Mouse (Mus musculus) adrenal gland, postnatal 4 days (tissue): ENCODE data around the gene Abcc3. TPM values are rescaled to one million over a fixed set of nuclear protein-coding genes. Genes with fewer than 3 reads are reported as not detected.

ENCODE experiments used
- DNase-seq, 2 experiments: peaks; one replicate each; pipeline ENCODE4 v3.0.0; 2021 to 2022; ENCODE audit warnings: low spot score in 2 of 2, mixed read lengths in 2 of 2
- total RNA-seq, 2 experiments: library from RNA; stranded (reverse); gene quantifications; 2 replicates each; pipeline ENCODE4 v1.2.3; 2021

Gene Abcc3
- total RNA-seq, 2 experiments from 2014 or later = 7.9 to 11.7 TPM

DNA sequence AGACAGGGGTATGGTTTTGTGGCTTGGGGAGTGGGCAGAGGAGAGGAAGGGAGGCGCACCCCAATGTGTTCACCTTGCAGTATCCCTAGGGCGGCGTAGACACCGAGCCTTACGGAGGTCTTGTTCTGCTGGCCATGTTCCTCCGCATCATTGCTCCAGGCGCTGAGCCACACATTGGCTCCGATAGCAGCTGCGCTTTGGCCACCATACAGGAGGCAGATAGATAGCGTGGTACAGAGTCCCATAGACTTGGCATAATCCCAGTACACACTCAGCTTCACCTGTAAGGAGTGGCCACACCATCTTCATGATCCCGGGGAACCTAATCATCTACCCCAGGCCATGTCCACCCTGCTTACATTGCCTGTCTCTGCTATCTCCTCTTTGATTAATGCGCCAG, 33.6 kb downstream of the Abcc3 start:
- no peak for DNase-seq

DNA sequence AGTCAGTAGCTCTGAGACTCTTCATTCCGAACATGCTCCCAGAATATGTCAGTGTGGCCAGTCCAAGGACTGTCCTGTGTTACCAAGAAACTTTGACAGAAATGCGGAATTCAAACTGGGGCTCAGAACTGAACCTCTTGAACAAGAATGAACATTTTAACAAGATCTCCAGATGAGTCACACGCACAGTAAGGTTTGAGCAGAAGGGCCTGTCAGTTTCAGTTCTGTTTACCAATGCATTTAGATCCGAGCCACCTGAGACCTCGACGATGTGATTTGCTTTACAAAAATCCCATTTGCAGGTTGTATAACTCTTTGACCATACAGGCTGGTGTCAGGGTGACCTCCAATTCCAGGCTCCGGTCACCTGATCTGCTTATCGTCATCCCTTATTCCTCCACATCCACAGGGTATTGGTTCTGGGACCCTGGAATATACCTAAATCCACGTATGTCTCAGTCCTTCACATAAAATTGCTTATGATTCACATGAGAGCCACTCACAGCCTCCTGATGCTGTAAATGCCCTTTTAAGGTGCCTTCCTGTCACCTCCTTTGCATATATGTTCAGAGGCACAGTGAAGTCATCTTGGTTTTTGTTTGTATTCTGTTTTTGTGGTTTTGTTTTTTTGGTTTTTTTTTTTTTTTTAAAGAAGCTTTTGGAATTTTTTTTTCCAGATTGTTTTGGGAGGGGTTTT, 37.1 kb downstream of the Abcc3 start:
- DNase-seq = no peak

DNA sequence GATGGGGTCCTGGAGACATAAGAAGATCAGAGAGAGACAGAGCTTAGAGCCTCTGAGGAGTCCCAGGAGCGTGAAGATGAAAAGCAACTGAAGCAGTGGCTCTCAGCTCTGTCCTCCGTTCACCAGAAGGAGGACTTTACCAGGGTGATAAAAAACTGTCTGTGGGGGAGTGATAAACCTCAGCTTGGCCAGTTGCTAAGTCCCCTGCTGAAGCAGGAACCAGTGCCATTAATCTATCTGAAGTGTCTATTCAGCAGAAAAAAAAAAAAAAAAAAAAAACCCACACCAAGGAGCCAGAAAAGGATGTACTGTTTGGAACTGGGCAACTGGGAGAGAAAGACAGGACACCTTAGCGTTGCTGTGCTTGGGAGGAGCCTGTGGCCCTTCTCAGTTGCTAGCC, 41.7 kb downstream of the Abcc3 start:
- DNase-seq = no peak

DNA sequence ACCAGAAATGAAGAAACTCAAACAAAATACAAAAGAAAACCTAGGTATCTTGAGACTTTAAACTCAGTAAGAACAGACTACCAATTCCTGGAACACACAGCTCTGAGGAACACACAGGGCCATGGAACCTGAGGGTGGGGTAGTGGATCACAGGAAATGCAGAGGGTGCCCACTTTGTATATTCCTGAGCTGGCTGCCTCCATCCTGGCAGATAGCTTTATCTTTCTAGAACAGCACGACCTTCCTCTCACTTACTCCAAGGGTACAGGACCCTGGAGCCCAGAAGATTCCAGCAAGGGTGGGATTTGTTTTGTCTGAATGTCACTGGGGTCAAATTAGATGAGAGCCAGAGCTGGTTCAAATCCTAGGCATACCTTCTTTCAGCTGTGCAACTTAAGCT, 42.5 kb downstream of the Abcc3 start:
- DNase-seq = no peak

DNA sequence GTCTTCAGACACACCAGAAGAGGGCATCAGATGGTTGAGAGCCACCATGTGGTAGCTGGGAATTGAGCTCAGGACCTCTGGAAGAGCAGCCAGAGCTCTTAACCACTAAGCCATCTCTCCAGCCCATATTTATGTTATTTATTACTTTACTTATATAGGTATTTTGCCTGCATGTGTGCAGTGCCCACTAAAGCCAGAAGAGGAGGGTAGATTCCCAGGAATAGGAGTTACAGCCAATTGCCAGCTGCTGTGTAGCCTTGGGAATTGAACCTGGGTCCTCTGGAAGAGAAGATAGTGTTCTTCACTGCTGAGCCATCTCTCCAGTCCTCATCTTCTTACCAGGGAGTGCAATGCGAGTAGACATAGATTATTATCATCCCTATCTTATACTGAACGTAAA, 43.0 kb downstream of the Abcc3 start:
- DNase-seq = no peak

DNA sequence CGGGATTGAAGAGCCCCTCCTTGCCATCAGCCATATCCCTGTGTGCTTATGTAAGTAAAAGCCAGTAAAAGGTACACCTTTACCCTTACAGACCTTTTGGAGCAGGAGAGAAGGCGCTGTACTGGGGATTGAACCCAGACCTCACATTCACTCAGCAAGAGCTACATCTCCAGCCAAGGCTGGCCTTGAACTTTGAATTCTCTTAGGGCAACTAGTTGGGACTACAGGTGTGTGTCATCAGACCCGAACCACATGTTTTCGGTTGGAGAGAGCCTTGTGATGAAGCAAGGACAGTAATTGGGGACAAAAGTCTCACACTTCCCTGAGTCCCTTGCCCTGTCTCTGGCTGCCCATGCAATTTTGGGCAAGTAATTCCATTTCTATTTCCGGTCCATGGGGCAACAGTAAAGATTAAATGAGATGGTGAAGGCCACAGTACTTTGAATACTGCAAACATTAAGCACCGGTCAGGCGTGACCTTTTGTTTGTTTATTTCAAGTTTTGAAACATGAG, 45.7 kb downstream of the Abcc3 start:
- no peak for DNase-seq

DNA sequence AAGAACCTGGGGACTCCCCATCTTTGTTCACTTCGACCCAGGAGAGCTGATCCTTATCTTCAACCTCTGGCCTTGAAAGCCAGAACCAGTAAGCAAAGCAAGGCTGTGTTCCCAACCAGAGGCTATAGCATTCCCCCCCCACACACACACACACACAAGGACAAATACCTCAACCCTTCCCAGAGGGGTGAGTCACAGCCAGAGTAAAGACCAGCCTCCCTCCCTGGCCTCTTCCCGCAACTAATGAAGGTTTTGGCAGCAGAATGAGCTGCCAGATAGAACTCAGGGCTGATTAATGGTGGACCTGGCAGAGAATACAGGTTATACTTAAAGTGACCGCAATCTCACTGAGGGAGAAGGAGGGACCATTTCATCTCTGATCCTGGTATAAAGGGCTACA, 46.2 kb downstream of the Abcc3 start:
- DNase-seq = peak in 1 of 2 experiments; percentile 39

DNA sequence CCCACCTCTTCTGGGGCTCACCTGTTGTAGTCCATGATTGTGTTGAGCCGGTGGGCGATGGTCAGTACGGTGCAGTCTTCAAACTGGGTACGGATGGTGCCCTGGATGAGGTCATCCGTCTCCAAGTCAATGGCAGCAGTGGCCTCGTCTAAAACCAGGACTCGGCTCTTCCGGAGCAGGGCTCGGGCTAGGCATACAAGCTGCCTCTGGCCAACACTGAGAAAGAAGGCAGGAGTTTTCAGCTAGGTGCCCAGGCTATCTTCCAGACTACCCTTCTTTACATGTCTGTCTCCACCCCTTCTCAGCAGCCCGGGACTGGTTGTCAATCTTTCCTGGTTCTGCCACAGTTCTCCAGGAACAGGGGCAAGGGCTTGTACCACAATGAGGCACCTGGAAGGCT, 46.9 kb downstream of the Abcc3 start:
- no peak for DNase-seq

DNA sequence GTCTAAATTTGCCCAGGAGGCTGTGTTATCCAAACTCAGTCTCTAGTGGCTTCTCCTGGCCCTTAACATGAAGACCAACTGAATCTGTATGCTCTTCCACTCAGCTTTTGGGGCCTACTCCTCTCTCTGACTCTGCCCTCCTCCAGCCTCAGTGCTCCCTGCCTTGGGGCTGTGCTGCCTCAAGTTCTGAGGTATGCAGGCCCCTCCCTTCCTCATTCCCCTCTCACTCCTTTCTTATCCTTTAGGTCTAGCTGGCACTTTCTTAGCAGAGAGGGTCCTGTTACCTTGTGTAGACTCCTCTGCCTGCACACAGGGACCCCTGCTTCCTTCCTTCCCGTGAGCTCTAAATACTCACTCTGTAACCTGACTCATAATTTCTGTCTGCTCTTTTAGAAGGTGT, 48.3 kb downstream of the Abcc3 start:
- no peak for DNase-seq

DNA sequence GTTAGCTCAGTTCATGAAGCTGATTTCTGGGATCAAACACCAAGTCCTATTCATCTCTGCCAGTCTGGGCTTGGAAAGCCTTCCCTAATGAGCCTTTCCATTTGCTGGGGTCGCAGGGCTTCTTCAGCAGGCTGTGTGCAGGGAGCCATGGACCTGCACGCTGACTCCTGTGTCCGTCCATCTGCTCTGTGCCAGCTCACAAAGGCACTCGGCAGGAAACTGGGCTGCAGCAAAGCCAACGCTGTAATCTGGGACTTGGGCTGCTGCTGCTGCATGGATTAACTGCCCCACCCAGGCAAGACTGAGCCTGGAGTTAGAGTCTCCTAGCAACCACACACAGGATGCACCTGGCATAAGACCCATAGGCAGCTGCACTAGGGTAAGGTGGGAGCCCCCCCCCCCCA, 48.8 kb downstream of the Abcc3 start:
- no peak for DNase-seq

DNA sequence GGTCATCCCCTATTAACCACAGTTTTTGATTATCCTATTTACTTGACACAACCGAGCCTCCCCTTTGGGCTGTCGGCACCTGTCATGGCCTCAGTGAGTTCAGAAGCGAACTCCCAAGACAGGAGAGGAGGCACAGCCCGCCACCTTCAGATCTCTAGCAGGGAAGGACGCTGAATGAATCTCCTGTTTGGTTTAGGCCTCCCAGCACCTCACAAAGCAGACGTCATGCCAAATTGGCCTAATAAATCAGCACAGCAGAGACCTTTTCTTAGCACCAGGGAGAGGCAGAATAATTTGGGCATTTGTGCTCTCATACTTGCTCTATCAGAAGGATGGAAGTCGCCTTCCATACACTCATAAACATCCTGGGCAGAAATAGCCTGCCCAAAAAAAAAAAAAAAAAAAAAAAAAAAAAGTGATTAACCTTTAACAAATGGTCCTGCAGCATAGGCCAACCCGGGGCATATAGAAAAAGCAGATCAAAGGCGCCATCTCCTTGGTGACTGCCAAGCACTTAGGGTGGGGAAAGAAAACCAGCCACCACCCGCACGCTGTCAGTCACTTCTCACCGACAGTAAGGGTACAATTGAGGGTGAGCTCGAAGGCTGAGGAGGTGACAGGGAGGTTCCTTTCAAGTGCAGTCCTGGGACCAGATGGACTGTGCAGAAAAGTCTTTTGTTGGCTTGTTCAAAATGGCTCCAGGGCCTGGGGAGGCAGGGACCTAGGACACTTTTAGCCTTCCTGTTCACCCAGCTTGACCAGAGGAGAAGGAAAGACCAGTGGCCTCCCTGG, 50.5 kb downstream of the Abcc3 start:
- no peak for DNase-seq

DNA sequence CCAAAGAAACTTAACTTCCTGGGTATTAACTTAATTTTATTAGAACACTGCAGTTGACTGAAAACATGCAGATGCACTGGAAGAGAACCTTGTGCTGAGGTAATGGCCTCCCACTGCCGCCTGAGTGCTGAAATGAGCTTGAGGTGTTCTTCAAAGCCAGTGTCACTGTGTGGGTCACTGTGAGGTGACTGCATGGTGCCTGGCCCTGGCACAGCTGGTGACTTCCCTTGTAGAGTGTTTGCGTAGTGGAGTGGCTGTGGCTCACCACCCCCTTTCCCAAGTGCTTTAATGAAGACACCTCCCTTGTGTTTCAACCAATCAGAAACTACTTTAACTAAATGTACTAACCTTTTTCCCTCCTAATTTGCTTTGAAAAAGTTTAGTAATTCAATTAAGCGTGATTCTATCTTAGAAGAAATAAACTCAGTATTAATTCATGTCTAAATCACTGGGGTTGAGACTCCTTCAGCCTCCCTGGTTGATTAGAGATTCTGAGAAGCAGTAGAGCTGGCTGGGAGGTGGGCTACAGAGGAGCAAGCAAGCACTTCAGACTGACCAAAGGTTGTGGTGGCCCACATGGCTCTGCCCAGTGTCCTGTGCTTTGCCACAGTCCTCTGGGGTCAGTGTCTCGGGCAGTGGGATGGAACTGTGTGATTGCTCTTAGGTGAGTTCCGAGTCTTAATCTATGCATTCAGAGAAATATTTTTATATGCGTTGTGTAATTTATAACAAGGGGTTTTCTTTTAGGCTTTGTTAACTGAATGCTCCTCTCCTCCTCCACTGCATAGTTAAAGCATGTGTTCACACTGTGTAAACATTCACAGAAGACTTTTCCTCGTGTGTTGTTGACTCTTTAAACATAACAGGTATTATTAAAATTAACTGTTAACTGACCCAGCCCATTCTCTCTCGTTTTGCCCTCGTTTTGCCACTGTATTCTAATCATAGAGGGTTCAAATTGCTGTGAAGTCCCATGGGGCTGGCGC, 51.6 kb downstream of the Abcc3 start:
- DNase-seq = no peak

DNA sequence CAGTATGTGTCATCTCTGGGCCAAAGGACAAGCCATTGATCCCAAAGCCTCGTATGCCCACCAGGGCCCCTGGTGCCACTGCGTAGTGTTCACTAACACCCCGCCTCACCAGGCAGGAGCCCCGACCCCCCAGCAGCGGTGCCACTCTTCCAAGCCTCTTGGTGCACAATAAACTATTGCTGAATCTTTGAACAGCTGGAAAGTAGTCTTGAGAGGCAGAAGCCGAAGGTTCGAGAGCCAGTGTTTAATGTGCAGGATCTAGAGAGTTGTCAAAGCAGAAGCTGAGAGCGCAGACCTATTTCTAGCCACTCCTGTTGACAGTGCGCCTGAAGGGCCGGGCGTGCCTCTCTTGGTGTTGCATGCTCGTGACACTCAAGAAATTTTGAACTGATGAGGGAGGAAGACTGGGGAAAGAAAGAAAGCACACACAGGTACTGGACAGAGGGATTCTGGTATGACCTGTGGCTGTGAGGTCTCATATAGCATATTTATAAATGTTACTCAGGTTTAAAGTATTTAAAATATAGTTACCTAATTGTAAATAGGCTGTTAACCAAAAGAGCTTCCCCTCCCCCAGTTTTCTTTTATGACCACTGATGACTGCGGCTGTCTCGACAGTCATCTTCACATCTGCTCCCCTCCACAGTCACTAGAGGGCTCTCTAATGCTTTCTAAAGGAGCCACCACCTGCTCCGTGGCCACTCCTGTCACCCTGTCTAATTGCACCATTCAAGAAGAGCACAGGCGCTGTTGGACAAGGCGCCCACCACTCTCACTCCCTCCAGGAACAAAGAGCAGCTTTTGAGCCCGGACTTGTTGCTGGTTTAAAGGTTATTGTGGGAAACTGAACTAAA, 52.8 kb downstream of the Abcc3 start:
- DNase-seq = no peak

DNA sequence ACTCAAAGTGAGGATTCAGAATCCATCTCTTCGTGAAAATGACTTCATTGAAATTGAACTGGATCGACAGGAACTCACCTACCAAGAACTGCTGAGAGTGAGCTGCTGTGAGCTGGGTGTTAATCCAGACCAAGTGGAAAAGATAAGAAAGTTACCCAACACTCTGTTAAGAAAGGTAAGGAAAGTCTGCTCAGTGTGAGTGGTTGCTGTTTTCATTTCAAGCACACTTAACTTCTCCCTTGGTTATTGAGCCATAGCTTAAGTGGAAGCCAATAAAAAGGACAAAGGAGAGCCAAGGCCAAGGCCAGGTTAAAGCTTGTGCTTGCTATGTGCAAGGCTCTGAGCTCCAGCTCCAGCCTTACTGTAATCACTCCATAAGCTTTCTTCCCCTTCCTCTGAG, 54.5 kb downstream of the Abcc3 start:
- DNase-seq = no peak

DNA sequence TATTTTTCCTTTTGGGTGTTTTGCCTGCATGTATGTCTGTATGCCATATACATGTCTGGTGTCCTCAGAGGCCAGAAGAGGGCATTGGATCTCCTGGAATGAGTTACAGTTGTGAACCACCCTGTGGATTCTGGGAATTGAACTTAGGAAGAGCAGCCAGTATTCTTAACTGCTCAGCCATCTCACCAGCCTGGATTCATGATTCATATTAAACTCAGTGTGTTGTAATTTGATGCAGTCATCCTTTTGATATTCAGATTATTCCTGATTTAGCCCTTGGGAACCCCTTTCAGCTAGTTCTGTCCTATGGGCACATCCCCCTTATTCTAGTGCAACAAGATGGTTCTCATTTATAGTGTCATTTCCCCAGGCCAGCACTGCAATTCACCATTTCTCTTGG, 56.2 kb downstream of the Abcc3 start:
- DNase-seq = no peak

DNA sequence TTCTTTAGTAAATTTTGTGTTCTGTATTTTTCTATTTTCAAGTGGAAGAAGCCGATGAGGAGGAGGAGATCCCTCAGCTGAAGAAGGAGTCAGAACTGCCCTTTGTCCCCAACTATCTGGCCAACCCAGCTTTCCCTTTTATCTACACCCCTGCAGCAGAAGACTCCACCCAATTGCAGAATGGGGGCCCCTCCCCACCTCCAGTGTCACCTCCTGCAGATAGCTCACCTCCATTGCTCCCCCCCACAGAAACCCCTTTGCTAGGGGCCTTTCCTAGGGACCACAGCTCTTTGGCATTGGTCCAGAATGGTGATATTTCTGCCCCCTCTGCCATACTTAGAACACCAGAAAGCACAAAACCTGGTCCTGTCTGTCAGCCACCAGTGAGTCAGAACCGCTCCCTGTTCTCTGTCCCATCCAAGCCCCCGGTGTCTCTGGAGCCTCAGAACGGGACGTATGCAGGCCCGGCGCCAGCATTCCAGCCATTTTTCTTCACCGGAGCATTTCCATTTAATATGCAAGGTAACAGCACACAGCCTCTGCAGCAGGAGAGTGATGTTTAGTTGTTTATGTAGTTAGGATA, 58.3 kb downstream of the Abcc3 start:
- DNase-seq = no peak

DNA sequence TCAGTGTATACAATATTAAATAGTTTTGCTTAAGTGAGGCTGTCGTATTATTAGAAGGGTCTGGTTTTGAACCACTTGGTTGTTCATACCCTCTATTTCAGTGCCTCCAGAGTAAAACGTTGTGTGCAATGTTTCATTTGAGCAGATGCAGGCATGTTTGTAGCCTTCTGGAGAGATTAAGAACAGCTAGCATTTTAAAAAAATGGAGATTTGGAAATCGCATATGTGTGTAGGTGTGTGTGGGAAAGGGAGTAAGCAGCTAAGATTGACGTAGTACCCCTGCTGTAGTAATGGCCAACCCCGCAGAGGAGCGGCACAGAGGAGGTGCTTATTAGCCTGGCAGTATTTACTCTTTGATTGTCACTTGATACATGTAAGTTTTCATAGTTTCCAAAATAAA, 60.1 kb downstream of the Abcc3 start:
- DNase-seq = no peak

DNA sequence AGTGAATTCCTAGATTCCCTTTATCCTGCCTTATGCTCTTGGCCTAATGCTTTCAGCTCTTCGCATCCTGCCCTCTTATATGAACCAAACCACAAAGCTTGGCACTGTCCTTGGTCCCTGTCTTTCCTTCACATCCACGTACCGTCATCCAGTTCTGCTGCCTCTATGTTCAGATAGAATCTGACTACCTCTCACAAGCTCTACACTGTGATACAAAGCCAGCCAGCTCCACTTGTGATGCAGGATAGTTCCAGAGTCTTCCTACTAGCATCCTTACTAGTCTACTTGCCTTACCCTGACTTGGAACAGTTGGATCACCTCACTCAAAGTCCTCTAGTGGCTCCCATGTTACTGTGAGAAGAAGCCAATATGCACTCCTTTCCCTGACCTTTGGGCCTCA, 62.6 kb downstream of the Abcc3 start:
- no peak for DNase-seq

DNA sequence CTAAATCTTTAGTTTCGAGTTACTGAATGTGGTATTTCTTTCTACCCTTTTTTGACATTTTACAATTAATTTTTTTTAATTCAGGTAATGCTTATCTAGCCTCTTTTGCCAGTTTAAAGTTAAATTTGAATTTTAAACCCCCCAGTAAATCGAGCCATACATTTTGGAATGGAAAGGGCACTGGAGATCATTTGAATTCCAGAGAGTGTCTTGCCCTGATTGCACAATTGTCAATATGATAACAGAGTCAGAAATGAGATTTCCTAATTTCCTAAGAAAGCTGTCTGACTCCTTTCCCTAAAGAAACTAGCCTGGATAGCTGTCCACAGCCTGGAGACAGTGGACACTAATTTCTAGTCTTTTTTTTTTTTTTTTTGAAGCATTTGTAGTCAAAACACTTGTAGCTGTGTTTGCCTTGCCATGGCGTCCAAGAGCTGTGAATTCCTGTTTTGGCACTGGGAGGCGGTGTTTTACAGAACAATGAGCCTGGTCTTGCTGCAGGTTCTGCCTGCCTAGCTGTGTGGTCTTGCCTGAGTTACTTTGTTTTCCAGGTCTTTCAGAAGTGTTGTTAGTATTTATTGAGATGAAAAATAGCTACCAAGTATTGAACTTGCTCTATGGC, 63.4 kb downstream of the Abcc3 start:
- DNase-seq = no peak

DNA sequence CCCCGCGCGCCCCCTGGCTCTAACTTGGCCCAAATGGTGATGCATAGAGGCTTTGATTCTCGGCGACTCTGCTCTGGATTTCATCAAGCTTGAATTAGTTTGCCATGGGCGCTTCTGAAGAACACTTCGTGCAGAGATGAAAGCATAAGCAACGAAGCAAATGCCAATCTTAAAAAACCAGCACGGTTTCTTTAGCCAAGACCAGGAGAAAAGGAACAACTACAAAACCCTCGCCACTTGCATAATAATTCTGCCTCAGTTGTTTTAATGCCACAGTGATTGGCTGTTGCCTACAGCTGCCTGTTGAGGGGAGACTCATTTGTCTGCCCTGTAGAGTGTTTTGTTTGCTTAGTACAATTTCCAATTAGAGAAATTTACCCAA, 64.2 kb downstream of the Abcc3 start:
- no peak for DNase-seq
